In genomic region chr2:71033014-71033413, GRCm38 (mm10) we compare ENCODE assay signal across 27 mouse cellular contexts. TPM values are rescaled to one million over a fixed set of nuclear protein-coding genes. Genes with fewer than 3 reads are reported as not detected.
DNase-seq lines count a peak whose midpoint lies in the region; ATAC-seq and TF ChIP-seq lines count a peak whose summit lies in the region.
"Had no signal": no experiment of that assay in that cellular context is flagged by ENCODE, and none has a peak within 500 bp of the region (broad histone marks: within the 10 kb centered on the region; RNA-seq: fewer than 3 reads in every experiment).

No protein-coding gene starts in this region.

- no peak for ATAC-seq in forebrain, embryonic 14.5 days
- peak; percentile 71; the same call in 1 of the 2 replicates for ATAC-seq in lung, embryonic 14.5 days (ENCODE audit: insufficient read depth)
- no peak for ATAC-seq in midbrain, embryonic 12.5 days (ENCODE audit: low FRiP score, low read depth)
- ATAC-seq in midbrain, embryonic 16.5 days, result no peak
- no peak for ATAC-seq in neural tube, embryonic 15.5 days (ENCODE audit: low FRiP score)
- ATAC-seq: hindbrain, postnatal 0 days; intestine, embryonic 16.5 days; lung, postnatal 0 days; Patski had no signal

- no peak for DNase-seq in forebrain, embryonic 14.5 days (ENCODE audit: low spot score)
- no peak for DNase-seq in forebrain, embryonic 10.5 days (ENCODE audit: extremely low spot score, low spot score)
- peak; percentile 57 for DNase-seq in lung, embryonic 14.5 days
- DNase-seq in lung, adult 2 months, result no peak
- DNase-seq: adrenal gland, postnatal 14 days; cerebellum, adult 11-12 months; cerebellum, adult 9-11 months; embryo, embryonic 11 days; heart, postnatal 14 days; kidney, adult 8-10 months; kidney, postnatal 4 days; liver, embryonic 13.5 days; right cerebral cortex, postnatal 25 days had no signal

- WGBS in forebrain, embryonic 14.5 days, result 91% methylated on average over 4 of the region's 4 CpGs
- WGBS in forebrain, embryonic 10.5 days, result 95% methylated on average over 4 of the region's 4 CpGs
- WGBS in lung, embryonic 14.5 days, result 55% methylated on average over 4 of the region's 4 CpGs
- WGBS in lung, adult 2 months, result 77% methylated on average over 4 of the region's 4 CpGs
- WGBS in midbrain, embryonic 12.5 days, result 92% methylated on average over 4 of the region's 4 CpGs
- 88% methylated on average over 4 of the region's 4 CpGs for WGBS in midbrain, embryonic 16.5 days
- 93% methylated on average over 4 of the region's 4 CpGs for WGBS in neural tube, embryonic 15.5 days

- peaks cover 28% of the 10 kb centered on the region for H3K4me1 ChIP-seq in forebrain, embryonic 14.5 days (ENCODE audit: control insufficient read depth, insufficient read depth, low read length)
- peaks cover 14% of the 10 kb centered on the region for H3K4me1 ChIP-seq in forebrain, embryonic 10.5 days
- no peaks in the 10 kb centered on the region; the same call in 1 of the 2 replicates for H3K4me1 ChIP-seq in lung, embryonic 14.5 days (ENCODE audit: insufficient read depth)
- H3K4me1 ChIP-seq in lung, adult 2 months (ENCODE audit: control insufficient read depth, insufficient read depth, low read length), result no peaks in the 10 kb centered on the region
- H3K4me1 ChIP-seq in midbrain, embryonic 12.5 days, result peaks cover 38% of the 10 kb centered on the region
- 0 out of 2 replicates have a peak, but pooled peaks cover 3% of the 10 kb centered on the region for H3K4me1 ChIP-seq in midbrain, embryonic 16.5 days (ENCODE audit: control insufficient read depth, insufficient read depth, low read length)
- peaks cover 32% of the 10 kb centered on the region for H3K4me1 ChIP-seq in neural tube, embryonic 15.5 days
- H3K4me1 ChIP-seq: stomach, embryonic 15.5 days had no signal

- H3K4me3 ChIP-seq in forebrain, embryonic 14.5 days (ENCODE audit: low read depth, low read length), result no peak overlapping the region
- no peak overlapping the region for H3K4me3 ChIP-seq in forebrain, embryonic 10.5 days
- H3K4me3 ChIP-seq in lung, embryonic 14.5 days (ENCODE audit: low read depth, low read length), result no peak overlapping the region
- H3K4me3 ChIP-seq in lung, adult 2 months (replicated peaks; ENCODE audit: extremely low read depth, low read depth, low read length), result no peak overlapping the region
- no peak overlapping the region for H3K4me3 ChIP-seq in midbrain, embryonic 12.5 days
- no peak overlapping the region for H3K4me3 ChIP-seq in midbrain, embryonic 16.5 days (ENCODE audit: low read depth, low read length)
- H3K4me3 ChIP-seq in neural tube, embryonic 15.5 days (replicated peaks), result no peak overlapping the region
- H3K4me3 ChIP-seq: embryonic facial prominence, embryonic 12.5 days; heart, adult 2 months; heart, embryonic 12.5 days; limb, embryonic 15.5 days; liver, embryonic 13.5 days; megakaryocyte, embryonic 14.5 days; stomach, embryonic 15.5 days had no signal

- no peak overlapping the region for H3K4me2 ChIP-seq in forebrain, embryonic 14.5 days (ENCODE audit: low read length)
- H3K4me2 ChIP-seq in lung, embryonic 14.5 days, result no peak overlapping the region
- no peak overlapping the region for H3K4me2 ChIP-seq in midbrain, embryonic 12.5 days (replicated peaks)
- no peak overlapping the region for H3K4me2 ChIP-seq in midbrain, embryonic 16.5 days (ENCODE audit: low read length)
- no peak overlapping the region for H3K4me2 ChIP-seq in neural tube, embryonic 15.5 days
- H3K4me2 ChIP-seq: embryonic facial prominence, embryonic 12.5 days; heart, embryonic 12.5 days; limb, embryonic 15.5 days; liver, embryonic 13.5 days; stomach, embryonic 15.5 days had no signal

- TF ChIP-seq POLR2A in lung, adult 2 months (IDR thresholded peaks at IDR 0.05; ENCODE audit: borderline replicate concordance, extremely low read depth, low read depth, low read length), result no peak

- no peaks in the 10 kb centered on the region for H3K27me3 ChIP-seq in forebrain, embryonic 14.5 days (replicated peaks; ENCODE audit: control insufficient read depth, insufficient read depth, low read length)
- no peaks in the 10 kb centered on the region for H3K27me3 ChIP-seq in forebrain, embryonic 10.5 days (ENCODE audit: poor library complexity, severe bottlenecking)
- H3K27me3 ChIP-seq in lung, embryonic 14.5 days (ENCODE audit: insufficient read depth, low read length), result no peaks in the 10 kb centered on the region
- H3K27me3 ChIP-seq in midbrain, embryonic 12.5 days, result no peaks in the 10 kb centered on the region
- H3K27me3 ChIP-seq in midbrain, embryonic 16.5 days (ENCODE audit: control insufficient read depth, insufficient read depth, low read depth, low read length), result no peaks in the 10 kb centered on the region
- no peaks in the 10 kb centered on the region for H3K27me3 ChIP-seq in neural tube, embryonic 15.5 days (replicated peaks)
- H3K27me3 ChIP-seq: embryonic facial prominence, embryonic 12.5 days; heart, embryonic 12.5 days; limb, embryonic 15.5 days; liver, embryonic 13.5 days; megakaryocyte, embryonic 14.5 days; Patski; stomach, embryonic 15.5 days had no signal

- no peak overlapping the region for H3K9ac ChIP-seq in forebrain, embryonic 14.5 days (ENCODE audit: low read length)
- H3K9ac ChIP-seq in lung, embryonic 14.5 days, result no peak overlapping the region
- H3K9ac ChIP-seq in midbrain, embryonic 12.5 days (replicated peaks), result no peak overlapping the region
- no peak overlapping the region for H3K9ac ChIP-seq in midbrain, embryonic 16.5 days (ENCODE audit: low read depth, low read length)
- no peak overlapping the region for H3K9ac ChIP-seq in neural tube, embryonic 15.5 days (replicated peaks)
- H3K9ac ChIP-seq: embryonic facial prominence, embryonic 12.5 days; heart, embryonic 12.5 days; limb, embryonic 15.5 days; liver, embryonic 13.5 days; stomach, embryonic 15.5 days had no signal

- H3K36me3 ChIP-seq in forebrain, embryonic 14.5 days (ENCODE audit: control insufficient read depth, insufficient read depth, low read length), result no peaks in the 10 kb centered on the region
- no peaks in the 10 kb centered on the region for H3K36me3 ChIP-seq in forebrain, embryonic 10.5 days (replicated peaks)
- H3K36me3 ChIP-seq in lung, embryonic 14.5 days (ENCODE audit: insufficient read depth), result no peaks in the 10 kb centered on the region
- no peaks in the 10 kb centered on the region for H3K36me3 ChIP-seq in midbrain, embryonic 12.5 days
- no peaks in the 10 kb centered on the region for H3K36me3 ChIP-seq in midbrain, embryonic 16.5 days (ENCODE audit: control insufficient read depth, insufficient read depth, low read length)
- no peaks in the 10 kb centered on the region for H3K36me3 ChIP-seq in neural tube, embryonic 15.5 days
- H3K36me3 ChIP-seq: embryonic facial prominence, embryonic 12.5 days; heart, embryonic 12.5 days; limb, embryonic 15.5 days; liver, embryonic 13.5 days; stomach, embryonic 15.5 days had no signal

- no peaks in the 10 kb centered on the region for H3K9me3 ChIP-seq in forebrain, embryonic 14.5 days (replicated peaks; ENCODE audit: control insufficient read depth, low read length)
- H3K9me3 ChIP-seq in forebrain, embryonic 10.5 days, result no peaks in the 10 kb centered on the region
- H3K9me3 ChIP-seq in lung, embryonic 14.5 days (ENCODE audit: low read depth, low read length), result no peaks in the 10 kb centered on the region
- no peaks in the 10 kb centered on the region for H3K9me3 ChIP-seq in midbrain, embryonic 12.5 days
- H3K9me3 ChIP-seq in midbrain, embryonic 16.5 days (replicated peaks; ENCODE audit: control insufficient read depth, low read length, poor library complexity, severe bottlenecking), result no peaks in the 10 kb centered on the region
- no peaks in the 10 kb centered on the region for H3K9me3 ChIP-seq in neural tube, embryonic 15.5 days (replicated peaks)
- H3K9me3 ChIP-seq: embryonic facial prominence, embryonic 12.5 days; heart, embryonic 12.5 days; limb, embryonic 15.5 days; liver, embryonic 13.5 days; megakaryocyte, embryonic 14.5 days; stomach, embryonic 15.5 days had no signal

- 0 out of 2 replicates have a peak overlapping the region, but pooled peaks have one; percentile 9 for H3K27ac ChIP-seq in forebrain, embryonic 14.5 days (ENCODE audit: low read depth, low read length)
- H3K27ac ChIP-seq in forebrain, embryonic 10.5 days, result no peak overlapping the region
- H3K27ac ChIP-seq in lung, embryonic 14.5 days (ENCODE audit: low read depth), result peak overlapping the region; percentile 37; the same call in 1 of the 2 replicates
- H3K27ac ChIP-seq in midbrain, embryonic 12.5 days (replicated peaks), result 0 out of 2 replicates have a peak overlapping the region, but pooled peaks have one; percentile 52
- no peak overlapping the region for H3K27ac ChIP-seq in midbrain, embryonic 16.5 days (ENCODE audit: low read length)
- H3K27ac ChIP-seq in neural tube, embryonic 15.5 days (replicated peaks), result peak overlapping the region; percentile 29; the same call in 1 of the 2 replicates
- H3K27ac ChIP-seq: embryonic facial prominence, embryonic 12.5 days; hindbrain, postnatal 0 days; kidney, postnatal 0 days; limb, embryonic 15.5 days; liver, embryonic 13.5 days; stomach, embryonic 15.5 days had no signal

- TF ChIP-seq CTCF in lung, embryonic 14.5 days (IDR thresholded peaks at IDR 0.05; ENCODE audit: low read depth), result no peak
- TF ChIP-seq CTCF in lung, adult 2 months (IDR thresholded peaks at IDR 0.05; ENCODE audit: insufficient read depth, low read length), result no peak

RNA-seq across cellular contexts. Expression of gene Dcaf17, which starts 22.1 kb away (rescaled TPM):
- 23.6 and 26.9 TPM in 2 replicates for polyA plus RNA-seq in forebrain, embryonic 14.5 days (2014; fragmentation: Nextera tagmentation; extraction: Ambion mirVana)
- 38.4 and 41.6 TPM in 2 replicates for polyA plus RNA-seq in forebrain, embryonic 10.5 days (2016; fragmentation: Nextera tagmentation; extraction: Ambion mirVana)
- 28.1 and 28.6 TPM in 2 replicates for polyA plus RNA-seq in lung, embryonic 14.5 days (2014; fragmentation: Nextera tagmentation; extraction: Ambion mirVana)
- polyA plus RNA-seq in lung, adult 2 months (2012; rRNA removed), result 4.4 and 4.8 TPM in 2 replicates
- polyA plus RNA-seq in midbrain, embryonic 12.5 days (2016; fragmentation: Nextera tagmentation; extraction: Ambion mirVana), result 42.2 and 47.7 TPM in 2 replicates
- polyA plus RNA-seq in midbrain, embryonic 16.5 days (2015; fragmentation: Nextera tagmentation; extraction: Ambion mirVana), result 31.2 and 33.2 TPM in 2 replicates
- polyA plus RNA-seq in neural tube, embryonic 15.5 days (2015; fragmentation: Nextera tagmentation; extraction: Ambion mirVana), result 31.0 and 33.3 TPM in 2 replicates

RNA-seq across cellular contexts. Expression of gene Mettl8, which starts 22.4 kb away (rescaled TPM):
- polyA plus RNA-seq in forebrain, embryonic 14.5 days (2014; fragmentation: Nextera tagmentation; extraction: Ambion mirVana), result 15.7 and 19.1 TPM in 2 replicates
- 20.3 and 20.6 TPM in 2 replicates for polyA plus RNA-seq in forebrain, embryonic 10.5 days (2016; fragmentation: Nextera tagmentation; extraction: Ambion mirVana)
- polyA plus RNA-seq in lung, embryonic 14.5 days (2014; fragmentation: Nextera tagmentation; extraction: Ambion mirVana), result 15.8 and 19.6 TPM in 2 replicates
- polyA plus RNA-seq in lung, adult 2 months (2012; rRNA removed), result 2.9 and 6.1 TPM in 2 replicates
- polyA plus RNA-seq in midbrain, embryonic 12.5 days (2016; fragmentation: Nextera tagmentation; extraction: Ambion mirVana), result 19.0 and 19.9 TPM in 2 replicates
- polyA plus RNA-seq in midbrain, embryonic 16.5 days (2015; fragmentation: Nextera tagmentation; extraction: Ambion mirVana), result 11.2 and 12.6 TPM in 2 replicates
- 12.9 and 16.0 TPM in 2 replicates for polyA plus RNA-seq in neural tube, embryonic 15.5 days (2015; fragmentation: Nextera tagmentation; extraction: Ambion mirVana)

Comparison
In these comparisons a context has a peak if more than half of its experiments do, and no peak if none do; other contexts are left out.
1. H3K27ac ChIP-seq: peak in forebrain, embryonic 14.5 days (single experiment), lung, embryonic 14.5 days (single experiment), midbrain, embryonic 12.5 days (single experiment) and neural tube, embryonic 15.5 days (single experiment); none in forebrain, embryonic 10.5 days (single experiment) and midbrain, embryonic 16.5 days (single experiment).